8 mouse cellular contexts compared by ENCODE assay signal in the genomic region with DNA sequence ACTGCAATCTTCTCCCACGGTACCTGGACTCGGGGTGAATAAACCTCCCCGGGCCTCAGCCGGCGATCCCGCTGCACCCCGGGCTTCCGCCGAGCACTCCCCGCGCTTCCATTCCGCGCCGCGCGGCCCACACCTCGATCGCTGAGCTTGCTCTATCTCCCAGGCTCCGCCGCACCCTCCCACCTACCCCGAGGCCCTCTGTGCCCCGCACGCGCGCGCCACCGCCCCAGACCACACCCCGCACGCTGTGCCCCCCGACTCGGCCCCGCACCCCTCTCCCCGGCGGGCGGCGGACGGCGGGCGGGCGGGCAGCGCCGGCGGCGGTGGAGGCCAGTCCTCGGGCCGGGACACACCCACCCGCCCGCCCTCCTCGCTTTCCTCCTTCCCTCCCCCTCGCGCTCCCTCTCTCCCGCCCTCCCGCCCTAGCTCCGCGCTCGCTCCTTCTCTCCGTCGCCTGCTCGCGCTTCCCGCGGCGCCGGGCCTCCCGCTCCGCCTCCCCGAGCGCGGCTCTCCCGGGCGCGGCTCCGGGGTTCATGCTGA. TPM values are rescaled to one million over a fixed set of nuclear protein-coding genes. Genes with fewer than 3 reads are reported as not detected.
DNase-seq lines count a peak whose midpoint lies in the region; ATAC-seq and TF ChIP-seq lines count a peak whose summit lies in the region.

A gene (plus strand): TSS at position 343 of the 540 bp plus-strand sequence.

- ATAC-seq in granulocyte monocyte progenitor cell, adult 5-6 weeks (replicated peaks; ENCODE audit: poor library complexity, severe bottlenecking) = peak; percentile 10; the same call in 1 of the 2 replicates
- peak; percentile 46 for ATAC-seq in limb, embryonic 15.5 days (ENCODE audit: insufficient number of reproducible peaks, low FRiP score, low TSS enrichment, low read depth)
- ATAC-seq in midbrain, postnatal 0 days (ENCODE audit: low FRiP score) = peak; percentile 47

- peak; percentile 52 to 57 for DNase-seq in lung, adult 18-20 months
- no peak for DNase-seq in lung, postnatal 25 days (ENCODE audit: low spot score)
- peak; percentile 72 for DNase-seq in embryo, embryonic 11 days
- DNase-seq in kidney, adult 9 months = peak; percentile 48
- peak; percentile 44 for DNase-seq in midbrain, postnatal 0 days (ENCODE audit: low spot score)
- peak; percentile 14 for DNase-seq in splenic B cell, adult 2 months (ENCODE audit: low read depth, low spot score)

- peak within 1 kb of the TSS; percentile 84 for H3K4me3 ChIP-seq in limb, embryonic 15.5 days
- peak within 1 kb of the TSS; percentile 85 for H3K4me3 ChIP-seq in midbrain, postnatal 0 days (ENCODE audit: low read depth, low read length)

- no peaks in the 10 kb centered on the region for H3K36me3 ChIP-seq in limb, embryonic 15.5 days
- no peaks in the 10 kb centered on the region for H3K36me3 ChIP-seq in midbrain, postnatal 0 days (ENCODE audit: insufficient read depth, low read length)
- no peaks in the 10 kb centered on the region; the same call in 1 of the 2 replicates for H3K36me3 ChIP-seq in splenic B cell, adult 2 months (ENCODE audit: control insufficient read depth, insufficient read depth, low read length, poor library complexity, severe bottlenecking)

- peak within 1 kb of the TSS; percentile 97 for H3K4me2 ChIP-seq in limb, embryonic 15.5 days
- H3K4me2 ChIP-seq in midbrain, postnatal 0 days (ENCODE audit: low read depth, low read length, poor library complexity, severe bottlenecking) = peak within 1 kb of the TSS; percentile 84

- H3K9me3 ChIP-seq in limb, embryonic 15.5 days = no peaks in the 10 kb centered on the region
- no peaks in the 10 kb centered on the region for H3K9me3 ChIP-seq in midbrain, postnatal 0 days (ENCODE audit: low read length)

- H3K27ac ChIP-seq in limb, embryonic 15.5 days = peak within 1 kb of the TSS; percentile 95
- H3K27ac ChIP-seq in midbrain, postnatal 0 days (ENCODE audit: low read depth, low read length) = peak within 1 kb of the TSS; percentile 83

- WGBS in limb, embryonic 15.5 days = 0% methylated on average over 27 of the region's 73 CpGs
- WGBS in midbrain, postnatal 0 days = 0% methylated on average over 40 of the region's 73 CpGs

- H3K9ac ChIP-seq in limb, embryonic 15.5 days = peak within 1 kb of the TSS; percentile 83
- peak within 1 kb of the TSS; percentile 92 for H3K9ac ChIP-seq in midbrain, postnatal 0 days (replicated peaks; ENCODE audit: low read length, poor library complexity, severe bottlenecking)

- TF ChIP-seq CTCF in midbrain, postnatal 0 days (IDR thresholded peaks at IDR 0.05) = no peak

- peaks cover 48% of the 10 kb centered on the region for H3K4me1 ChIP-seq in limb, embryonic 15.5 days
- peaks cover 18% of the 10 kb centered on the region for H3K4me1 ChIP-seq in midbrain, postnatal 0 days (ENCODE audit: insufficient read depth, low read length)

- H3K27me3 ChIP-seq in limb, embryonic 15.5 days = no peaks in the 10 kb centered on the region
- no peaks in the 10 kb centered on the region for H3K27me3 ChIP-seq in midbrain, postnatal 0 days (ENCODE audit: insufficient read depth, low read length)
- no peaks in the 10 kb centered on the region for H3K27me3 ChIP-seq in splenic B cell, adult 2 months (ENCODE audit: control insufficient read depth, insufficient read depth, low read length, poor library complexity, severe bottlenecking)

RNA-seq across cellular contexts. Expression of the gene that starts here (rescaled TPM):
- total RNA-seq in granulocyte monocyte progenitor cell, adult 5-6 weeks (2014; fragmentation: Nextera tagmentation) = 25.4 and 28.7 TPM in 2 replicates
- 6.5 and 7.9 TPM in 2 replicates for total RNA-seq in granulocyte monocyte progenitor cell, adult 5-6 weeks (2017)
- 17.0 and 19.2 TPM in 2 replicates for polyA plus RNA-seq in limb, embryonic 15.5 days (2015; fragmentation: Nextera tagmentation; extraction: Ambion mirVana)
- total RNA-seq in midbrain, postnatal 0 days (2014; rRNA removed) = 9.5 and 11.9 TPM in 2 replicates
- 5.2 and 7.1 TPM in 2 replicates for polyA plus RNA-seq in midbrain, postnatal 0 days (2015; fragmentation: Nextera tagmentation; extraction: Ambion mirVana)
